Mouse (Mus musculus): ENCODE data around the gene Gm6465. TPM values are rescaled to one million over a fixed set of nuclear protein-coding genes. Genes with fewer than 3 reads are reported as not detected.
"Not testable (repeated sequence)": the region's sequence is repeated elsewhere in the genome, so short reads cannot be mapped to it uniquely, and the experiment has no call there.

Gene Gm6465
- polyA plus RNA-seq (2015; fragmentation: Nextera tagmentation; extraction: Ambion mirVana), result not detected in 2 replicates

- not testable (repeated sequence) for H3K27ac ChIP-seq (ENCODE audit: low read depth, low read length); H3K27me3 ChIP-seq (replicated peaks; ENCODE audit: control insufficient read depth, insufficient read depth, low read length); H3K9ac ChIP-seq (ENCODE audit: low read depth, low read length); H3K9me3 ChIP-seq (ENCODE audit: control insufficient read depth, low read length); H3K4me1 ChIP-seq (ENCODE audit: control insufficient read depth, insufficient read depth, low read depth, low read length); ATAC-seq; H3K4me2 ChIP-seq (ENCODE audit: low read length); H3K4me3 ChIP-seq (ENCODE audit: low read length); H3K36me3 ChIP-seq (ENCODE audit: control insufficient read depth, insufficient read depth, low read length)
- 54% methylated on average over 2 of the region's 2 CpGs for WGBS
Observed at GRCm38 (mm10) chr5:11845239-11845638, at the start of gene Gm6465. Gene Gm6465 (plus strand): TSS chr5:11845539.

GRCm38 (mm10) chr5:11845824-11846223, 485 bp downstream of the Gm6465 start:
- not testable (repeated sequence) for H3K4me2 ChIP-seq (ENCODE audit: low read length); ATAC-seq; H3K9ac ChIP-seq (ENCODE audit: low read depth, low read length); H3K9me3 ChIP-seq (ENCODE audit: control insufficient read depth, low read length); H3K27me3 ChIP-seq (replicated peaks; ENCODE audit: control insufficient read depth, insufficient read depth, low read length); H3K27ac ChIP-seq (ENCODE audit: low read depth, low read length); H3K4me1 ChIP-seq (ENCODE audit: control insufficient read depth, insufficient read depth, low read depth, low read length); H3K36me3 ChIP-seq (ENCODE audit: control insufficient read depth, insufficient read depth, low read length); H3K4me3 ChIP-seq (ENCODE audit: low read length)
- WGBS, result 90% methylated on average over 1 of the region's 1 CpGs

GRCm38 (mm10) chr5:11857909-11858308, 12.6 kb downstream of the Gm6465 start:
- not testable (repeated sequence) for H3K4me3 ChIP-seq (ENCODE audit: low read length); H3K4me1 ChIP-seq (ENCODE audit: control insufficient read depth, insufficient read depth, low read depth, low read length); H3K9ac ChIP-seq (ENCODE audit: low read depth, low read length); H3K9me3 ChIP-seq (ENCODE audit: control insufficient read depth, low read length); H3K4me2 ChIP-seq (ENCODE audit: low read length); H3K27ac ChIP-seq (ENCODE audit: low read depth, low read length); H3K36me3 ChIP-seq (ENCODE audit: control insufficient read depth, insufficient read depth, low read length); H3K27me3 ChIP-seq (replicated peaks; ENCODE audit: control insufficient read depth, insufficient read depth, low read length); ATAC-seq

Other genes with a start within 250 kb of the Gm6465 start
- gene Gm8922, start 163.6 kb upstream of the Gm6465 start, polyA plus RNA-seq (2015; fragmentation: Nextera tagmentation; extraction: Ambion mirVana), result not detected in 2 replicates
- not detected in 2 replicates for gene Gm8926, start 75.0 kb upstream of the Gm6465 start, polyA plus RNA-seq (2015; fragmentation: Nextera tagmentation; extraction: Ambion mirVana)
- not detected in 2 replicates for gene 4933402N22Rik, start 72.5 kb downstream of the Gm6465 start, polyA plus RNA-seq (2015; fragmentation: Nextera tagmentation; extraction: Ambion mirVana)